Mouse (Mus musculus): ENCODE measurements at regions not wholly inside any gene's neighbourhood (a gene's known extent, or its start where the extent isn't known, plus 50 kb on each side); places are given as distances from the start of the nearest gene placed in this dataset.

DNA sequence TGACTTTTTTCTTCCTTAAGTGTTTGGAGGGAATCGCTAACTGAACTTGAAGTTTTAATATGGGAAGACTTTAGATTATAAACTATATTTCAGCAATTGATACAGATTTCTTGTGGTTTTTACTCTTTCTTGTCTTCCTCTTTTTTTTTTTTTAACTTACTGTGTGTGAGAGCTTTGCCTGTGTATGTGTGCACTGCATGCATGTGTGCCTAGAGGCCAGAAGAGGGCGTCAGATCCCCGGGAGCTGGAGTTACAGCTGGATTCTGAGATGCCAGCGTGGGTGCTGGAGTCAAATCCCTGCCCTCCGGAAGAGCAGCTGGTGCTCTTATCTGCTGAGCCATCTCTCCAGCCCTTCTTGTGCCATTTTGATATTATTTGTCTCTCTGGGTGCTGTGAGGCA lies 129.6 kb downstream of the Trim33 start:
- DNase-seq (ENCODE audit: low spot score): no peak

DNA sequence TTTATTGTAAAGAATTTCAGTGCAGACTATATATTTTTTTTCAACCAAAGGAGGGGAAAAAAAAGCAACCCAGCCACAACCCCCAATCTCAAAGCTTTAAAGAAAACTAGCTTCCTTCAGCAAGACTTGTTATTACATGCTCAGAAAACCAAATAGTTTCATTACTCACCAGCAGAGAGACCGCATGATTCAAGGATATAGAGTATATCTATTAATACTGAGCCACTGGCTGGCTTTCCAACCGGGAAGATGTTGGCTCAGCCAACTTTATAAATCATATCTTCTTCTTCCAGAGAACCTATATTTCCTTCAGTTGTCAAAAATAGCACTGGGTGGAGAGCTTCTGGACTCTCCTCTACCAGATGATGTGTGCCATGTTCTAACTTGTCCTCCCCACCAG lies 133.2 kb downstream of the Trim33 start:
- no peak for DNase-seq (ENCODE audit: low spot score)

DNA sequence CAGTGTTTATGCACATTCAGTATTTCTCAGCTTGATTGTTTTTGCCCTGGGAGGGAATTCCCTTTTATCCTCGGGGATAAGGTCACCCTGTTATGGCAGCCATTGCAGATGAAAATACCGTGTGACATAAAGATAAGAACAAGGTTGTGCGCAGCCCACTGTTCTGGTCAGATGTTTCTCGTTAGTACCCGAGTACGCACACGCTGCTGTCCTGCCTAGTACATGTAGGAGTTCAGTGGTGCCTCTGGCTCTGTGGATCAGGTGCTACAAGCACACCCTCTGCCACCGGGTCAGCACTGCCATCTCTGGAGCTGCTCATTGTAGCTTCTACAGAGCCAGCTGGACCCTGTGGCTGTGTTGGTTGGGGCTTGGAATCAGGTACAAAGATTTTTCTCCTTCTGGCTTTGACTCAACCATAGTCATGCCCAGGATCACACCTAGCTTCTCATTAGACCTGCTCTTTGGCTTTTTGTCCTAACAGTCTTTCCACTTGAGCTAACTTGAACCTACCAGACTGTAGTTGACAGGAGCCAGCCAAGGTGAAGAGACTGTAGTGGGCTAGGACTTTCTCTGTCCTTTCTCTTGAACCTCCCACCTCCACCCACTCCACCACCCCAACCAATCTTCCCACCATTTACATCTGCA lies 136.1 kb downstream of the Trim33 start:
- DNase-seq (ENCODE audit: low spot score): no peak

DNA sequence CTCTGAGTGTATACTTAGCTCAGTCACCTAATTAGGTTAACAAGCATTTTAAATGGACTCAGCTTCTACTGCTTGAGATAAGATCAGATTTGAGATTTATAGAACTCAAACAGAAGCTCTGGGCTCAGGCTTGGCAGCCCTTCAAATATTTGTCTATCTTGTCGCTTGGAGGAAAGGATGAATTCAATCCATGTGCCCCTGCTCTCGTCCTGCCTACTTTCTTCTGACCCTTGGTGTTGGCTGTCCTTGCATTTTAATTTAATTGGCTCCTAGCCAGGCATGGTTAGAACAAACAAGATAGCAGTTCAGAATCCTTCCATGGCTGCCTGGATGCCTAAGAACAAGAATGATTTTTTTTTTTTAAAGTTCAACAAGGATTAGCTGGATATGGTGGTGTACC lies 137.2 kb downstream of the Trim33 start:
- DNase-seq (ENCODE audit: low spot score): no peak

DNA sequence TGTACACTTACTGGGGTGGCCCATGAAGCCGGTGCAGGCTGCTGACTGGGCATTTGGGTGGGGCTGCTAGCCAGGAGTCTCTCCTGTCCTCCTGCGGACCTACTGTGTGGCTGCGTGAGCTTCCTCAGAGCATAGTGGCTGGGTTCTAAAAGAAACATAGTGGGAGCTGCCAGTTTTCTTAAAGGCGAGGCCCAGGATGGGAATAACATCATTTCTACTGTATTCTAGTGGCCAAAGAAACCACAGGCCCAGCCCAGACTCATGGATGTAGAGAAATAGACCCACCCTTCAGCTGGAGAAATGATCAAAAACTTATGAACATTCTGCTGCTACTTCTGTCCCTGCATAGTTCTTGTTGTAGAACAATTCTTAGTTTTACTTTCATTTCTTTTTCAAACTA lies 138.7 kb downstream of the Trim33 start:
- no peak for DNase-seq (ENCODE audit: low spot score)

DNA sequence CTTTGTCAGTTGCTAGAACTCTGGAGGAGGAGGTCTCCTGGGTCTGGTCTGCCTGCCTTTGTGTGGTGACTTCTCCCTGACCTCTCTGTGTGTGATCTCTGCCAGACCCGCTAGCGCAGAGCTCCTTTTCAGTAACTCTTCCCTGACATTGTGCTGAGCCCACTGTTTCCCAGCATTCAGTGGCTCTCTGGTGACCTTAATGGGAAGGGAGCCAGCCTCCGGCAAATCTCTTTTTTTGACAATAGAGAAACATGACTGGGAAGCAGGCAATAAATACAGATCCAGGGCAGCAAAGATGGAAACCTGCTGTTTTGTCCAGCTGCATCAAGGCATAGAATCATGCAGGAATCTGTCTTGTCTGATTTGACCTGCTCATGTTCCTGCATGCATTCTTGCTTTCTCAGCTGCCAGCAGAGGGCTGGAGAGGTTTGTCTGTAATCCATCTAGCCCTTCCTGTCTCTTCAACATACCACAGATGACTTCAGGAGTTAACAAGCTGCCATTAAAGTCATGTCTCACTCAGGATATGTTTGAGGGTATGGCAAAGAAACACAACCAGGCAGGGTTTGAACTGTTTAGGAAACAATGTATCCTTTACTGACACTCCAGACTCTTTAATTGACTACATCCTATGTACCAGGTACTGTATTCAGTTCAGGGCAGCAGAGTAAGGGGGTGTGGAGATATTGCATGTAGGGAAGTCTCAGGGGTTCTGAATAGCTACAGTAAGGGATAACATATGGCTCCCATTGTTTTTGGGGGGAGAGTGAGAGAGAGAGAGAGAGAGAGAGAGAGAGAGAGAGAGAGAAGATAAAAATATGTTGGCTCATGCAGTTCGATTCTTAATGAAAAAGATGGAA lies 140.9 kb downstream of the Trim33 start:
- peak; percentile 29 for DNase-seq (ENCODE audit: low spot score)

DNA sequence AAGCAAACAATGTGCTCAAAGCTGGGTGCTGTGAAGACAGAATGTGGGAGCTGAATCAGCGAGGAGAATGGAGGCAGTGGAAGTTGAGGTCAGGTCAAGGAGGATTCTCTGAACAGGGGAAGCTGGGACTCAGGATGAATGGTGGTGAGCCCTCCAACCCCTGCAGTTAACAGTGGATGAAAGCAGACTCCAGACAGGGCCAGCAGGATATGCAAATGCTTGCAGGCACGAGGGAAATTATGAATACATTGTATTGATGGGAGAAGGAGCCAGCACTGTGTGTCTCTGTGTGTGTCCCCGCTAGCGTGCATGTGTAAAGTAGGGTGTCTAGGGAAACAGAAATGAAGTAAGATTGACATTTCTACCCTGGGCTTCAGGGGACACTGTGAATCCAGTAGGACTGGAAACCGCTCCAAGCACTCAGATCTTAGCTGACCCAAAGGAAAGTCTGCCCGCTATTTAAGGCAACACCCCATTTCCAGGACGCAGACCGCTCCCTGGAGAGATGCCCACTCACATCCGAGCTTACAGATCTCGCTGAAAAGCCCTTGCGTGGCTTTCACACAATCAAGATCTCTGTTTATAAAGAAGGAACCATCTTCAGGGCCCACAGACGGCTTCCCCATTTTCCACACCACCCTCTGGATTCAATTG lies 141.7 kb downstream of the Trim33 start:
- DNase-seq (ENCODE audit: low spot score): no peak

DNA sequence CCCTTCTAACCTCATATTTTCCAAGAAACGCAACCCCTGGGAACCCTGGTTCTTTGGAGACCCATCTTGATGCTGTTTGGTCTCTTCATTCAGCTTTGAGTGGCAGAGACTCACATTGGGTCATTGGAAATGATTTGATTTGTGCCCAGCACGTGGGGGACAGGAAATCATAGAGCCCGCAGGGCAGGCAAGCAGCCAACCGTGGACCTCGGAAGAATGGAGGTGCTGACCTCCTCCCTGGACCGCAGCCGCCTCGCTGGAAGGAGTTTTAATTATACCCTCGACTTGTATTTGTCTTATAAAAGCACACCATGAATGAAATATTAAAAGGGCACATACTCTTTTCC lies 142.2 kb downstream of the Trim33 start:
- DNase-seq (ENCODE audit: low spot score): no peak

DNA sequence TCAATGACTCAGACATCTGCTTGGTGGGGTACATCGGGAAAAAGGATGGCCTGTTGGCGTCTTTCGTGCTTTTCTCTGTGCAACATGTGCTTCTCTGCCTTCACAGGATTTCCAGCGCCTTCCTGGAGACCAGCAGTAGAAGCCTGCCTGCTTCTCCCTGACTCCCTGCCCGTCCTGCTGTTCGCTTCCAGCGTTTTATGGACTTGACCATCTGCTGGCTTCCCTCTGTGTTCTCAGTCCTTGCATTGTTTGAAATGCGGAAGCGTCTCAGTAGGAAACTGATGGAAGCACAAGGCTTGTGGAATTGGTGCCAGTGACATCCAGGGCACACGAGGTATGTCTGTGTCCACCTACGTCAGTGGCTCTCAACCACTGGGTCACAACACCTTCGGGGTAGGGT lies 143.7 kb downstream of the Trim33 start:
- DNase-seq (ENCODE audit: low spot score): no peak

DNA sequence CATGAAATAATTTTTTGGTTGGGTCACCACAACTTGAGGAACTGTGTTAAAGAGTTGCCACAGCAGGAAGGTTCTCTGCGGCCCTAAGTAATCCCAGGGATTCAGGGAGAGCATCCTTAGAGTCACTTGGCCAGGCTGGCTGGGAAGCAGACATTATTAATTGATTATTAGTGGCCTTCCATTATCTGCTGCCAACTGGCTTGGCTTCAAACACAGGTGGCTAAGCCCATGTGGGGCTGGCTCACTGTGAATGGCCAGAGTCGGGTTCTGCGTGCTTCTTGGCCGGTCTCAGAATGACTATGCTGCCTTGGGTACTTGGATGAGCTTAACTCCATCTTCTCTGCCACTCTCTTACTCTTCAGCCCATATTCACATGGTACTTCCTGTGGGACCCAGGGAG lies 144.2 kb downstream of the Trim33 start:
- DNase-seq (ENCODE audit: low spot score): no peak

DNA sequence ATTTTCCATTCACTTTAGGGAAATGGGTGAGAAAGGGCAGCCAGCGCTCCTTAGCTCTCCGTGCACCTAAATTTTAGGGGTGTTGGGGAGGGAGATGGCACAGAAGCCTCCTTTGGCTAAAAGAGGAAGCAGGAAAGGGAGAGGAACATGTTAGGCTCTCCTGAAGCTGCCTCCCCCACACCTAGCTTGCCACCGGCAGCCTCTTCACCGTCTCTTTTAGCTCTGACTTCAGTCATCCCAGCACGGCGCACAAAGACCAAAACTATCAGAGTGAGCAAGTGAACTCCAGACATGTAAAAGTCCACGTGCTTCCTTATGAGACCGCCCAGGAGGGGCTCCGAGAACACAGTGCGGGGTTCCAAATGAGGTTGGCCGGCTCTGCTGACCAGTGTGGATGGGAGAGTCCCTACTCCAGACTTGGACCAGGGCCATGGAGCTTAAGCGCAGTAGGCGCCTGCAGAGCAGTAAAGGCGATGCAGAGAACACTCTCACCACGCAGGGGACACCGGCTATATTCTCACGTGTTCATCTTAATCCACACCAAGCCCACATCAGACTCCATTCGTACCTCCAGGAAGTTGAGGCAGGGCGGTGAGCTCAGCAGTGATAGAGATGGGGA lies 146.8 kb downstream of the Trim33 start:
- DNase-seq (ENCODE audit: low spot score): no peak

DNA sequence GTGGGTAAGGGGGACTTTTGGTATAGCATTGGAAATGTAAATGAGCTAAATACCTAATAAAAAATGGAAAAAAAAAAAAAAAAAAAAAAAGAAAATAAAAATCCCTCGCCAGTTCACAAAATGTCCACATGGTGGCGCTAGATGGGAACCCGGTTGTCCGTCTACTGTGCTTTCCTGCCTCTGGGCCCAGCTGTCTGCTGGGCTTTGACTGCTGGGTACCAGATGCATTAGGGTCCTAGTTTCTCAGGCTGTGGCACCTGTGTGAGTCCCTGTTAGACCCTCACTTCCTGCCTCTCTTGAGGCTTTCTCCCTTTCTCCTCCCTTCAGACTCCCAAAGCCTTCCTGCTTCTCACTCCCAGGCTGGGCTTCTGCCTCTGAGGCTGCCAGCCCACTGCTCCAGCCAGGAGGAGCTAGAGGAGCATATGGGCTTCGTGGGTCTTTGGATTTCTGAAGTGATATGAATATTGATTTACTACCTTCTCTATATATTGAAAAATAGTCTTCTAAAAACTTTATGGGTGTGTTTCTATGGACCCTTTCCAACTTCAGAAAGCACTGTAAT lies 145.7 kb upstream of the Syt6 start:
- no peak for DNase-seq (ENCODE audit: low spot score)

DNA sequence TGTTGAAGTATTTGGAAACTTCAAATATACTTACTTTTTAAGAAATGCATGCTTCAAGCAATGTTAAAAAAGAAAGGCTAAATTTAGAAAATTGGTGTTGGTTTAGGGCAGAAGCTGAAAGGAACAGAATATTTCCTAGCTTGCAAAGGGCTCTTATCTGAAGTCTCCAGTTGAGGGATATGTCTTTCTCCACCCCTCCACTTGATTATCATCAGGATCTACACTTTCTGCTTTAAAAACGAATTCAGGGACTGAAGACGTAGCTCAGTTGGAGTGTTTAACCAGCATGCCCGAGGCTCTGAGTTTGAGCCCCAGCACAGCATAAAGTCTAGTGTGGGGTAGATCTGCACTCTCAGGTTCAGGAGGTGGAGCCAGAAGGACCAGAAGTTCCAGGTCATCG lies 144.9 kb upstream of the Syt6 start:
- DNase-seq (ENCODE audit: low spot score): no peak

DNA sequence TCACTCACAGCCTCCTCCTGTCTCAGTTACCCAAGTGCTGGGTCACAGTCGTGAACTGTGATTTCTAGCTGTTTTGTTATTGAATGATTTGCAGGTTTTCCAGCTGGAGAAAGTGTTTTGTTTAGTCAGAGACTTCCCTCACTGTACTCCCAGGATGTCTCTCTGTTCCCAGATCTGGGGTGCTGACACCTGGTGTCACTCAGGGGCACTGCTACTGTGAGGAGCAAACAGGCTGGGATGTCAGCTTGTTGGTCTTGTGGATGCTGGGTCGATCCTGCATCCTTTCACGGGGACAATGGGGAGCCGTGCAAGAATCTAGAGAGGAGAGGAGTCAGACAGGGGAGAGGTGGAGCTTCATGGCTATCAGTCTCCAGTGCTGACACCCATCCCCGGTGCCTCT lies 142.8 kb upstream of the Syt6 start:
- no peak for DNase-seq (ENCODE audit: low spot score)

DNA sequence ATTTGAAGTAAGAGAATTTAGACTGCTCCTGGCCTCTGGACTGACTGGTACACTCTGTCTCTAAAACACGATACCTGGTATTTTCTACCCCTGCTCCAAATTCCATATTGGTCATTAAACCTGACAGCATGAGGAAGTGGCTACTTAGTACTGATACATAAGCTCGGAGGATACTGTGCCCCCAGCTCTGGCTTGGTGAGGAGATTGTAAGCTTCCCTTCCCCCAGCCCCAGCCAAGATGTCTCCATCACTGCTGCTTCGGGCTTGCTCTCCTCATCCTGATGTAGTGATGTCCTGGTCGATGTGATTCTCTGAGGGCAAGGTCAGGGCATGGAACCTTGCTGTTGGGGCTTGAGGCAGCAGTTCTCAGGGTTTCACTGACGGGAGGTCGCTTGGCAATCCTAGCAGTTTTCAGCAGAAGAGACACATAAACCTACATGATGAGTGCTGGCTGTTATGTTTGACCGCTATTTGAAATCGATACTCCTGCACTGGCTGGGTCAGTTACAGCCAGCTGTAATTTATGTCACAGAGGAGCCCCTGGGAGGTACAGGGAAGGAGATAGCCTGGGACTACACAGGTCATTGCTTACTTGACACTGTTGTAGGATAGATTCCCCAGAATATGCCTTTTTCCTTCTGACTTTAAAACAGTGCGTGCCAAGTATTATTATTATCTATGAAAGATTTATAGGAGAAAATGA lies 138.0 kb upstream of the Syt6 start:
- no peak for DNase-seq (ENCODE audit: low spot score)

DNA sequence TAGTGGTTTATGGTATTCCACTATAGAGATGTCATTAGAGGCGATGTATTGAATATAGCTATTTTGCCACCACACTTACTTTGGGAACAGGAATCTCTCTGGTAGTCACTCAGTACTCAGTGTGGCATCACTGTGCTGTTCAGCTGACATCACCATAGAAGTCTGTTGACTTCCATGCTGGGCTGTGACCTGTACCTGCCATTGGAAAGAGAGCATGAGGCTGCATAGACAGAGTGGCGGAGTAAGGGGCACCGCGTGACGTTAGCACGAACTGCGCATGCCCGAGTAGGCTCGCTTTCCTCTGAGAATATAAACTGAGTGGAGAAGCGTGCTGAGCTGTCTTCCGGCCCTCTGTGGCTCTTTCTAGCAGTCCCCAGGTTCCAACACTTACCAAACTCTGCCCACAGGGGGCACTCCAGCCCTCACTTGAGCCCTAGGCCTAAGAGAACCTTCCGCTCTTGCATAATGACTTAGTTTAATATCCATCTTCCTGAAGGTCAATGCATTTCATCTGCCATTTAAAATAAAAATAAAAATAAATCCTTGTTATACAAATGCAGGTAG lies 136.2 kb upstream of the Syt6 start:
- peak; percentile 39 for DNase-seq (ENCODE audit: low spot score)

DNA sequence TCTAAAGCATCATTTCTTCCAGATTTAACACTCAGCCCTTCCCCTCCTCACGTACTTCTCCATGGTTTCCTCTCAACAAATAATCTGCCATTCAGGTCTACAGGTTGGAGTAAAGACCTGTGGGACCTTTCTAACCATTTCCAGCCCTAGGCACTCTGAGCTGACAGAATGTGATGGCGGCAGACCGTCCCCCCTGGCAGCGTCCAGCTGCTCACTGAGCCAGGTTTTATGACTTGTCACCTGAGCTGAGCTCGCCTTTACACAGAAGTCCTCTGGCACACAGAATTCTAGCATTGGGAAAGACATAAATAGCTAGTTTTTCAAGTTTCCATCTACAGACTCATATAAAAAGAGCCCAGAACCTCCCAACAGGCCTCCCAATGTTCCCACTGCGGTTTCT lies 131.8 kb upstream of the Syt6 start:
- DNase-seq (ENCODE audit: low spot score): no peak

DNA sequence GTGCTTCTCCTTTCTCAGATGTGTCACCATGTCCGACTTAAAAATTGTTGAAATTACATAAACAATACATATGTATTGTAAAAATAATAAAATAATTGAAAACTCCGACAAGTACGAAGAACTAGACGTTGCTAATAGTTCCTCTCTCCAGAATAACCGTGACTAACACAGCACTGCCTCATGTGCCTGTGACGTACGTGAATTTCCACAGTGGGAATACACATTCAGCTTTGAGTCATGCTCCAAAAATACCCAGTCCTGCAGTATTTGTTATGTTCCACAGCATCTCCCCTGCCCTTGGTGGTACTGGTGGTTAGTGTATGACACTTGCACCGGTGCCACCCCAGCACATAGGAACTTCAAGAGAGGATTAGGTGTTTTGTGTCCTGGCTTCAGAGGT lies 129.2 kb upstream of the Syt6 start:
- no peak for DNase-seq (ENCODE audit: low spot score)

DNA sequence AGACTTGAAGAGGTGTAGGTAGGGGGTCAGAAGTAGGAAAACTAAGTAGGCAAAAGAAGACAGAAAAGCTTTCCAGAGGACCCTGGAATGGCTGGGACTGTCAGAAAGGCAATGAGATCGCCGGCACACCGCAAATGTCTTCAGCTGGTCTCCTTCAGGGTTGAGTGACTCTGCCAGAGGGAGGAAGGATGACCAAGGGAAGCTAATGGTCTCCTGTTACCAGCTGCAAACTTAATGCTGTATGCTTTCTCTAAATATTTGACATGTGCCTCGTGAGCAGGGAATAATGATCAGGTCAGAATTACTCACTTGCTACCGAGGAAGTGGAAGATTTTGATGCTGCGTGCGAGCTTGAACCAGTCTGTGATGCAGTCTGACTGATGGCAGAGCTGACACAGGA lies 125.2 kb upstream of the Syt6 start:
- no peak for DNase-seq (ENCODE audit: low spot score)

DNA sequence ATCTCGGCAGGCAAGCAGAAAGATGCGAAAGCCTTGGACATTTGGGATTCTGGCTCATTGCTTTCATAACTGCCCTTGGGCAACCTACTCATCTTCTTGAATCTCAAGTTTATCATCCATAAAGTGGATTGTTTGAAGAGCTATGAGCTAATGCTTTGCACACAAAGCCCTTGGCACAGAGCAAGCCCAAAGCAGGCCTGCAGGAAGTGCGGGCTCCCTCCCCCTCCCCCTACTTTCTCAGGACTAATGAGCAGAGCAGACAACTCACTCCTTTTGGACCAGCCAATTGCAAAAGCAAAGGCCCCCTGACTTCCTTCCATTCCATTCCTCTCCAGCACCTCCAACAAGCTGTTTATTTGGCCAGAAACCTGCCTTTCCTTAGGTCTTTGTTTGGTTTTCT lies 123.1 kb upstream of the Syt6 start:
- no peak for DNase-seq (ENCODE audit: low spot score)

DNA sequence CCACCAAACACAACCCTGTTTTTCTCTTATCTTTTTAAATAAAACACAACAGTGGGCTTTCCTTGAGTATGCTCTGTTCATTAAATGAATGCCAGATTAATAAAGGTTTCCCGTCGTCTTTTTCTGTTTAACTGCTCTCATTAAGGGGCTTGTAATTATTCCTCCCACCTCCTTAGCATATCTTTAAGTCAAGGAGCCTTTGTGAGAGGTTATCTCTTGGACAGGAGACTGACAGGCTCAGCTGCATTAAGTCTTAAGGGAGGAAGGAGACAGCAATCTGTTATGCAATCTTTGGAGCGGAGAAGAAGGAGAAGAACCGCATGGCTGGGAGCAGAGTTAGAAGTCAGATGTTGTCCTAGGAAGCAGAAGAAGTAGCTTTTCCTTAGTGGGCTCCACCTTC lies 111.3 kb upstream of the Syt6 start:
- no peak for DNase-seq (ENCODE audit: low spot score)

DNA sequence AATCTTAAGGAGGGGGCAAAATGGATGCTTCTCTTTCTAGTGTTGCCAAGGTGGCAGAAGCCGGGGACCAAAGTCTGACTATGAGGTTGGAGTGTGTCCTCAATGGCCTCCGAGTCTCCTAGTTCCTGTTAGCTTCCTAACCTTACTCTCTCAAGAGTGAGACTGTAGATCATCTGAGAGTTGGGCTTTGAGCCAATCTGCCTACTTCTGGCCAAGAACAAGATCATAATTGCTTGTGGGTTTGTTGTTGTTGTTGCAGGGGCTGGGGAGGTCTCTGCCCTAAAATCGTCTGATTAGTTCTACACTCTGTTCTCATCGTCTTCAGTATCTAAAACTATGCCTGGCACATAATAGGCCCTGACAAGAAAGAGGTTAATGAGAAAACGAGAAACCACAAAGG lies 110.8 kb upstream of the Syt6 start:
- no peak for DNase-seq (ENCODE audit: low spot score)

Measured in ovary, postnatal 14 days (tissue).